Mouse (Mus musculus) midbrain, embryonic 14.5 days (tissue): ENCODE results near the gene Rflnb. TPM values are rescaled to one million over a fixed set of nuclear protein-coding genes. Genes with fewer than 3 reads are reported as not detected.

Experiments
- ATAC-seq: fragments of 200-750 bp; cut with Nextera tagmentation; 2 replicates; pipeline ENCODE4 v1.8.0; 2017; ENCODE audit warnings: moderate number of reproducible peaks, moderate library complexity; ENCODE audit not compliant: low FRiP score, low TSS enrichment
- DNase-seq: peaks from one replicate; pipeline ENCODE4 v3.0.0-alpha.2; 2015
- H3K27ac ChIP-seq: fragments of 300-500 bp; sonication (generic); replicated peaks from 2 replicates; pipeline ENCODE4 v1.5.1; 2014; ENCODE audit warnings: mild to moderate bottlenecking, low read depth, low read length, moderate library complexity
- H3K27me3 ChIP-seq: fragments of 300-500 bp; sonication (generic); 2 replicates; pipeline ENCODE4 v1.6.1; 2014; ENCODE audit warnings: low read length, control low read depth, mixed read lengths; ENCODE audit not compliant: control insufficient read depth, insufficient read depth
- H3K36me3 ChIP-seq: fragments of 300-500 bp; sonication (generic); 2 replicates; pipeline ENCODE4 v1.6.1; 2014; ENCODE audit warnings: low read length, control low read depth; ENCODE audit not compliant: control insufficient read depth, insufficient read depth
- H3K4me1 ChIP-seq: fragments of 300-500 bp; sonication (generic); 2 replicates; pipeline ENCODE4 v1.6.1; 2014; ENCODE audit warnings: mild to moderate bottlenecking, antibody characterized with exemption, low read length, control low read depth; ENCODE audit not compliant: control insufficient read depth, insufficient read depth
- H3K4me2 ChIP-seq: fragments of 300-500 bp; sonication (generic); 2 replicates; pipeline ENCODE4 v1.6.1; 2014; ENCODE audit warnings: mild to moderate bottlenecking, low read length, moderate library complexity
- H3K4me3 ChIP-seq: fragments of 300-500 bp; sonication (generic); replicated peaks from 2 replicates; pipeline ENCODE4 v1.5.1; 2014; ENCODE audit warnings: low read depth, low read length
- H3K9ac ChIP-seq: fragments of 300-500 bp; sonication (generic); replicated peaks from 2 replicates; pipeline ENCODE4 v1.6.1; 2014; ENCODE audit warnings: mild to moderate bottlenecking, low read length, moderate library complexity
- H3K9me3 ChIP-seq: fragments of 300-500 bp; sonication (generic); 2 replicates; pipeline ENCODE4 v1.6.1; 2016; ENCODE audit warnings: low read length, control low read depth, mixed read lengths; ENCODE audit not compliant: control insufficient read depth
- WGBS: fragments of 180-500 bp; shearing (Covaris S2); extraction: QIAGEN DNeasy Blood & Tissue Kit; methylation state at CpG from one replicate; pipeline ENCODE4 v1.1.7; 2014; 5-methylcytosine and 5-hydroxymethylcytosine counted together
- polyA plus RNA-seq: library from polyadenylated mRNA; unstranded; fragments of >200 nt; fragmentation: Nextera tagmentation; extraction: Ambion mirVana; gene quantifications from 2 replicates; pipeline ENCODE4 v1.2.1, GENCODE M21; 2014

Gene Rflnb
- polyA plus RNA-seq, 1 experiment from 2014 or later: 7.7 TPM

DNA sequence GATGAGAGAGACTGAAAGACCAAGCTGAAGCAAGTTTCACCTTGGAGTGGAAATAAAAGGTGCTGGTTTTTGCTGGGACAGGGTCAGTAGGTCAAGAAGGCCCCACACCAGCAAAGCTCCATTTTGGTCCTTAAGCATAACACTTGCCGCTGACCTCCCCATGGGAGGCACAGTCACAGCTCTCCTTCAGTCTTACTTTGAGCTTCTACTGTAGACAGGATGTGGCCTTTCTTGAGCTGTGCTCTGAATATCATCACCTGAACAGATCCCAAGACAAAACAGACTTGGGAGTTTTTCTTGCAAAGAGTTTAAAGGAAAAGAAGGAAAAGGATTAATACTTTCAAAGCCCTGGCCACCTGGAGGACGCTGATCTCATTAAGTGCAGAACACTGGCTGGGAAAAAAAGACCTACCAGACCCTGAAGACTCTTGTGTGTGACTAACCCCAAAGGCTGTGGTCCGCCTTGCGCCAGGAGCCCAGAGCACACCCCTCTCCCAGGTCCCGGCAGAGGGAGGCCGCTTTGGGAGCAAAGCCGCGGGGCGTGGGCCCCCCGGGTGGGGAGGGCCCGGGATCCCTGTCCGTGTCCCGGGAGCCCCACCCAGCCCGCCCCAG is 949 bp downstream of the Rflnb start:
- no peak for ATAC-seq

GRCm38 (mm10) chr11:76025080-76025583 is 2.5 kb downstream of the Rflnb start:
- ATAC-seq: no peak
- whole genome bisulfite sequencing: 61% methylated on average over 7 of the region's 7 CpGs

More for the DNA sequence above, 949 bp downstream of the Rflnb start:
- Histone ChIP-seq H3K27me3 (no peaks in the 10 kb centered on the region; the same call in none of the 2 replicates), H3K27ac (no peak overlapping the region), H3K36me3 (no peaks in the 10 kb centered on the region), H3K4me2 (peak overlapping the region; percentile 92), H3K4me1 (peaks cover 11% of the 10 kb centered on the region), H3K9ac (no peak overlapping the region), H3K9me3 (no peaks in the 10 kb centered on the region), H3K4me3 (peak overlapping the region; percentile 57)
- 3% methylated on average over 14 of the region's 14 CpGs for WGBS
- peak; percentile 31 for DNase-seq

GRCm38 (mm10) chr11:76020916-76021315 is 6.7 kb downstream of the Rflnb start:
- Histone ChIP-seq H3K4me2 (no peak overlapping the region), H3K4me3 (no peak overlapping the region), H3K27me3 (no peaks in the 10 kb centered on the region), H3K9me3 (no peaks in the 10 kb centered on the region), H3K9ac (no peak overlapping the region), H3K36me3 (no peaks in the 10 kb centered on the region), H3K4me1 (no peaks in the 10 kb centered on the region), H3K27ac (no peak overlapping the region)
- ATAC-seq: no peak
- DNase-seq: no peak
- WGBS: 85% methylated on average over 9 of the region's 9 CpGs

More at GRCm38 (mm10) chr11:76025080-76025583, 2.5 kb downstream of the Rflnb start:
- H3K27me3 ChIP-seq: no peaks in the 10 kb centered on the region; the same call in none of the 2 replicates
- no peaks in the 10 kb centered on the region for H3K9me3 ChIP-seq
- no peaks in the 10 kb centered on the region for H3K36me3 ChIP-seq
- H3K4me3 ChIP-seq: no peak overlapping the region
- no peak overlapping the region for H3K27ac ChIP-seq
- DNase-seq: no peak
- H3K4me2 ChIP-seq: no peak overlapping the region
- H3K9ac ChIP-seq: no peak overlapping the region
- H3K4me1 ChIP-seq: peaks cover 11% of the 10 kb centered on the region

- H3K27ac ChIP-seq: no peak overlapping the region
- no peaks in the 10 kb centered on the region for H3K9me3 ChIP-seq
- H3K4me3 ChIP-seq: no peak overlapping the region
- no peaks in the 10 kb centered on the region for H3K4me1 ChIP-seq
- WGBS: 89% methylated on average over 4 of the region's 4 CpGs
- ATAC-seq (no peak), DNase-seq (no peak)
- no peak overlapping the region for H3K4me2 ChIP-seq
- H3K9ac ChIP-seq: no peak overlapping the region
- no peaks in the 10 kb centered on the region for H3K27me3 ChIP-seq
- no peaks in the 10 kb centered on the region for H3K36me3 ChIP-seq
Measured at GRCm38 (mm10) chr11:76019879-76020278, 7.7 kb downstream of the Rflnb start.

DNA sequence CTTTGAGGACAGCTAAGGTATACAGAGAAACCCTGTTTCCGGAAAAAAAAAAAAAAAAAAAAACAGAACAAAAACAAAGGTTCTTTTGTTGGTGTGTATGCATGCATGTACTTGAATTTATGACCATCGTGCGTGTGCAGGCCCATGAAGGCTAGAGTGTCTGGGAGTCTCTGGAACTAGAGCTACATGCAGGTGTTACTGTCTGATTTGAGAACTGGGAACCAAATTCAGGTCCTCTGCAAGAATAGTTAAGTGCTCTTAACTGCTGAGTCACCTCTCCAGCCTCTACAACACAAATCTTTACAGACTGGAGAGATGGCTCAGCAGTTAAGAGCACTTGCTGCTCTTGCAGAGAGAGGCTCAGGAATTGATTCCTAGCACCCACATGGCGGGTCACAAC is 11.8 kb downstream of the Rflnb start:
- DNase-seq: no peak

DNA sequence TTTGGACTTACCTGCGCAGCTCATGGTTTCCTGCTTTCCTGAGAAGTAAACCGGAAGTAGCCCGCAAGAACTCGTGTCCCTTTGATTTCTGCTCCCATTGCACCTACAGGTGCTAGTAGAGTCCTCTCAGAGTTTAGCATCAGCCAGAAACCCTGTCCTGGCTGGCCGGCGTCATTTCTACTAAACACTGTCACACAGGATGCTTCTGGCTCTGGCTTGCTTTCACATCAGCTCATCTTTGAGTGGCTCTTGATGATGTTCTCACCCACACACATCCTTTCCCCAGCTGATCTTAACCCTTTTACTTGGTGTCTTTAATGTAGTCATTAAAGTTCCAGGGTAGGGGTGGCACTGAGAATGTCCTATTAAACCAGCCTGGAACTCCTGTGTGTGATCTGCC is 12.3 kb downstream of the Rflnb start:
- WGBS: 91% methylated on average over 6 of the region's 6 CpGs
- Histone ChIP-seq H3K4me1 (no peaks in the 10 kb centered on the region), H3K36me3 (no peaks in the 10 kb centered on the region), H3K27ac (no peak overlapping the region), H3K27me3 (no peaks in the 10 kb centered on the region), H3K9me3 (no peaks in the 10 kb centered on the region), H3K4me3 (no peak overlapping the region), H3K9ac (no peak overlapping the region), H3K4me2 (no peak overlapping the region)
- no peak for DNase-seq
- ATAC-seq: no peak

More for the DNA sequence above, 11.8 kb downstream of the Rflnb start:
- WGBS: 85% methylated on average over 4 of the region's 4 CpGs
- H3K9ac ChIP-seq: no peak overlapping the region
- no peaks in the 10 kb centered on the region for H3K36me3 ChIP-seq
- H3K4me1 ChIP-seq: no peaks in the 10 kb centered on the region
- H3K4me2 ChIP-seq: no peak overlapping the region
- ATAC-seq: no peak
- H3K27me3 ChIP-seq: no peaks in the 10 kb centered on the region
- no peaks in the 10 kb centered on the region for H3K9me3 ChIP-seq
- H3K27ac ChIP-seq: no peak overlapping the region
- no peak overlapping the region for H3K4me3 ChIP-seq

DNA sequence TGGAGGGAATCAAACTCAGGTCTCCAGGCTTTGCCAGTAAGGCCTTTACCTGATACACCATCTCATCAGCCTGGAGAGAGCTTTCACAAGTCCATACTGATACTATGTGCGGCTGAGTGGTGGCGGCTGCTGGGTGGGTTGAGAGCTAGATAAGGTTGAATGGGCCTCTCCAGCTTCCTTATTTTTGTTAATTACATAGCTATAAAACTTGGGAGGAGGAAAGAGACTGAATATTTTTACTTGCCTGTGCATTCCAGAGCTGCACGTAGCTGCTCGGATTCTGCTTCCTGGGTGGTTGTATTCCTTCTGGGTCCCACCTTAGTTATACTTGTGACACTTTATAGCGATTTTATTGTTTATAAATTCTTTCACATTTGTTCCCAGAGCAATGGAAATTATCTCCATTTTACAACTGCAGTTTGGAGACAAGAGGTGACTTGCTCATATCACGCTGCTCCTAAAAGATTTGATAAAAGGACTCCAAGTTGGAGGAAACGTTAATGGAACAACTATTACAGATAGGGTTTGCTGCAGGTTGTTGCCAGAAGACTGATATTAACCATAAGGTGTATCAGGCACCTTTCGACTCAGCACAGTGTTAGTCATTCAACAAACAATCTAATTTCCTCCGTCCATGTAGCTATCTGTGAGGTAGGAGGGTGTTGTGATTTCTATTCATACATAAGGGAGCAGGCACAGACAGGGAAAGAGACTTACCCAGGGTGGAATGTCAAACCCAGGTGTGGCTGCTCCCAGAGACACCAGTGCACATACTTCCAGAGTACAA is 16.6 kb downstream of the Rflnb start:
- Histone ChIP-seq H3K36me3 (no peaks in the 10 kb centered on the region), H3K27me3 (no peaks in the 10 kb centered on the region), H3K4me2 (no peak overlapping the region), H3K9me3 (no peaks in the 10 kb centered on the region), H3K4me1 (no peaks in the 10 kb centered on the region), H3K4me3 (no peak overlapping the region), H3K9ac (no peak overlapping the region), H3K27ac (no peak overlapping the region)
- 87% methylated on average over 9 of the region's 9 CpGs for WGBS
- no peak for DNase-seq
- ATAC-seq: no peak

- Histone ChIP-seq H3K4me2 (no peak overlapping the region), H3K9ac (no peak overlapping the region), H3K9me3 (no peaks in the 10 kb centered on the region), H3K4me3 (no peak overlapping the region), H3K27ac (no peak overlapping the region), H3K36me3 (no peaks in the 10 kb centered on the region), H3K27me3 (no peaks in the 10 kb centered on the region), H3K4me1 (no peaks in the 10 kb centered on the region)
- DNase-seq: no peak
- 88% methylated on average over 6 of the region's 6 CpGs for WGBS
- no peak for ATAC-seq
Measured at GRCm38 (mm10) chr11:76009101-76009500, 18.5 kb downstream of the Rflnb start.
